ENCODE assay signal across 8 mouse cellular contexts in the genomic region with DNA sequence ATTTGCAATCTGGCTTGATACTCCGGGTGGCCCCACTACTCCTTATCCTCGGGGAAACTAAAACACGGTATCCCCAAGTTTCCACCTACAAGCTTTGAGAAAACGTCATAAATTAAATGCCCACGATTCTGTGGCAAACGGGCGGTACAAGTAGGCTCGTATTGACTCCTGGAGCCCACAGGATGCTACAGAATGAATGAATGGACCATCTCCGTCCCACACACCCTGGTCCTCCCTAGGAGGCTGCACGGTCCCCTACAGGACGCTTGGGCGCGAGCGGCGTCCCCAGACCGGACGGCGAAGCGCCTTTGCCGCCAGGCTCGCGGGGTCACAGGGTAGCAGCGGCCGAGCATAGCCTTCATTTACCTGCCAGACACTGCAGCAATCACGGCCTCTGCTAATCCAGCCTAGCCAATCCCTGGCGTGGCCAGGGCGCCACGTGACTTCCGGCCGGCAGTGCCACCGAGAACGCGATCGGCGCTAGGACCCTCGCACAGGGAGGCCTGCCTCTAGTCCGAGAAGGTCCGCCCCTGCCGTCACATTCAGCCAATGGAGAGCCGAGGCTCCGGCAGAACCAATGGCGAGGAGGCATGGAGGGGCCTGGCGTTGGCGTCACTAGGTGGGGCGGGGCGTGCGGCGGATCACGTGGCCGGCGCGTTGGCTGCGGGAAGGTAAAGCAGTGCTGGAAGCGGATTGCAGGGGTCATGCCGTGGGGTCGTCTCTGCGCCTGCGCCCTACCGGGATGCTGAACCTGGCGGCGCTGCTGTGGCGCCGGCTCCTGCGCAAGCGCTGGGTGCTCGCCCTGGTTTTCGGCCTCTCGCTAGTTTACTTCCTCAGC. TPM values are rescaled to one million over a fixed set of nuclear protein-coding genes. Genes with fewer than 3 reads are reported as not detected.
DNase-seq lines count a peak whose midpoint lies in the region; ATAC-seq and TF ChIP-seq lines count a peak whose summit lies in the region.

A gene (minus strand): TSS at position 511 of the 838 bp plus-strand sequence.
A gene (plus strand): TSS at position 622 of the 838 bp plus-strand sequence.

- H3K79me2 ChIP-seq in heart, adult 2 months (replicated peaks; ENCODE audit: control insufficient read depth, insufficient read depth, low read length), result no peaks in the 10 kb centered on the region

- peak within 1 kb of the TSS; percentile 76 for H3K9ac ChIP-seq in embryonic facial prominence, embryonic 14.5 days (ENCODE audit: low read depth, low read length)
- H3K9ac ChIP-seq in heart, adult 2 months (ENCODE audit: low read depth, low read length), result peak within 1 kb of the TSS; percentile 60
- H3K9ac ChIP-seq in limb, embryonic 13.5 days, result peak within 1 kb of the TSS; percentile 79
- peak within 1 kb of the TSS; percentile 89 for H3K9ac ChIP-seq in midbrain, embryonic 16.5 days (ENCODE audit: low read depth, low read length)

- H3K4me1 ChIP-seq in embryonic facial prominence, embryonic 14.5 days (ENCODE audit: control insufficient read depth, insufficient read depth, low read length), result peaks cover 23% of the 10 kb centered on the region
- H3K4me1 ChIP-seq in heart, adult 2 months (ENCODE audit: control insufficient read depth, insufficient read depth, low read length), result peaks cover 4% of the 10 kb centered on the region
- peaks cover 30% of the 10 kb centered on the region for H3K4me1 ChIP-seq in limb, embryonic 13.5 days
- peaks cover 23% of the 10 kb centered on the region for H3K4me1 ChIP-seq in midbrain, embryonic 16.5 days (ENCODE audit: control insufficient read depth, insufficient read depth, low read length)

- peak; percentile 99 for DNase-seq in 3T3-L1 (ENCODE audit: low read depth, low spot score)
- peak; percentile 98 to 99 for DNase-seq in adrenal gland, postnatal 4 days (ENCODE audit: low spot score in 2 of 2)
- DNase-seq in embryonic facial prominence, embryonic 14.5 days (ENCODE audit: low spot score), result peak; percentile 100
- DNase-seq in heart, adult 2 months, result peak; percentile 99 to 100
- DNase-seq in kidney, adult 8-10 months, result peak; percentile 100
- peak; percentile 90 to 98 for DNase-seq in spleen, postnatal 10 days (ENCODE audit: low spot score in 2 of 2)

- peak; percentile 27 for TF ChIP-seq CTCF in heart, adult 2 months (IDR thresholded peaks at IDR 0.05)

- peaks cover 21% of the 10 kb centered on the region; the same call in 1 of the 2 replicates for H3K36me3 ChIP-seq in embryonic facial prominence, embryonic 14.5 days (ENCODE audit: control insufficient read depth, insufficient read depth, low read length)
- no peaks in the 10 kb centered on the region for H3K36me3 ChIP-seq in heart, adult 2 months (ENCODE audit: control insufficient read depth, insufficient read depth, low read length)
- H3K36me3 ChIP-seq in limb, embryonic 13.5 days, result peaks cover 29% of the 10 kb centered on the region
- H3K36me3 ChIP-seq in midbrain, embryonic 16.5 days (ENCODE audit: control insufficient read depth, insufficient read depth, low read length), result peaks cover 4% of the 10 kb centered on the region

- H3K4me3 ChIP-seq in embryonic facial prominence, embryonic 14.5 days (ENCODE audit: low read depth, low read length), result peak within 1 kb of the TSS; percentile 65
- peak within 1 kb of the TSS; percentile 95 for H3K4me3 ChIP-seq in heart, adult 2 months
- H3K4me3 ChIP-seq in limb, embryonic 13.5 days, result peak within 1 kb of the TSS; percentile 56
- peak within 1 kb of the TSS; percentile 69 for H3K4me3 ChIP-seq in midbrain, embryonic 16.5 days (ENCODE audit: low read depth, low read length)

- under 1% methylated on average over 39 of the region's 68 CpGs for WGBS in embryonic facial prominence, embryonic 14.5 days
- WGBS in heart, adult 2 months, result under 1% methylated on average over 68 of the region's 68 CpGs
- WGBS in limb, embryonic 13.5 days, result under 1% methylated on average over 68 of the region's 68 CpGs
- under 1% methylated on average over 61 of the region's 68 CpGs for WGBS in midbrain, embryonic 16.5 days

- peak; percentile 80 for TF ChIP-seq POLR2A in heart, adult 2 months (IDR thresholded peaks at IDR 0.05; ENCODE audit: insufficient read depth, low read depth, low read length)

- no peaks in the 10 kb centered on the region for H3K9me3 ChIP-seq in embryonic facial prominence, embryonic 14.5 days (ENCODE audit: control insufficient read depth, low read length)
- H3K9me3 ChIP-seq in limb, embryonic 13.5 days, result no peaks in the 10 kb centered on the region
- H3K9me3 ChIP-seq in midbrain, embryonic 16.5 days (replicated peaks; ENCODE audit: control insufficient read depth, low read length, poor library complexity, severe bottlenecking), result no peaks in the 10 kb centered on the region

- TF ChIP-seq EP300 in heart, adult 2 months (IDR thresholded peaks at IDR 0.05; ENCODE audit: insufficient read depth, low read depth, low read length), result peak; percentile 61

- no peaks in the 10 kb centered on the region for H3K27me3 ChIP-seq in embryonic facial prominence, embryonic 14.5 days (replicated peaks; ENCODE audit: control insufficient read depth, insufficient read depth, low read length)
- H3K27me3 ChIP-seq in heart, adult 2 months (ENCODE audit: control insufficient read depth, insufficient read depth, low read length), result no peaks in the 10 kb centered on the region
- no peaks in the 10 kb centered on the region for H3K27me3 ChIP-seq in limb, embryonic 13.5 days
- H3K27me3 ChIP-seq in midbrain, embryonic 16.5 days (ENCODE audit: control insufficient read depth, insufficient read depth, low read depth, low read length), result no peaks in the 10 kb centered on the region

- peak; percentile 100 for ATAC-seq in embryonic facial prominence, embryonic 14.5 days (ENCODE audit: low read depth)
- ATAC-seq in limb, embryonic 13.5 days (ENCODE audit: low FRiP score, low read depth), result peak; percentile 100
- peak; percentile 99 for ATAC-seq in midbrain, embryonic 16.5 days

- intact Hi-C loops in heart, adult 2 months (cut with DNase I), result loop anchor here (5.0 kb wide), 1 partner anchor 73 kb away; no protein-coding TSS in a partner anchor

- H3K27ac ChIP-seq in embryonic facial prominence, embryonic 14.5 days (replicated peaks; ENCODE audit: low read depth, low read length), result peak within 1 kb of the TSS; percentile 84
- H3K27ac ChIP-seq in heart, adult 2 months, result peak within 1 kb of the TSS; percentile 87
- H3K27ac ChIP-seq in limb, embryonic 13.5 days, result peak within 1 kb of the TSS; percentile 74
- peak within 1 kb of the TSS; percentile 85 for H3K27ac ChIP-seq in midbrain, embryonic 16.5 days (ENCODE audit: low read length)

- H3K4me2 ChIP-seq in embryonic facial prominence, embryonic 14.5 days (ENCODE audit: low read depth, low read length), result peak within 1 kb of the TSS; percentile 66
- peak within 1 kb of the TSS; percentile 96 for H3K4me2 ChIP-seq in limb, embryonic 13.5 days (replicated peaks)
- H3K4me2 ChIP-seq in midbrain, embryonic 16.5 days (ENCODE audit: low read length), result peak within 1 kb of the TSS; percentile 96

RNA-seq across cellular contexts. Expression of the first gene that starts in this region (rescaled TPM):
- 1 to 10 TPM; 9.3 to 9.9 TPM for total RNA-seq in adrenal gland, postnatal 4 days (2021)
- polyA plus RNA-seq in embryonic facial prominence, embryonic 14.5 days (2014; fragmentation: Nextera tagmentation; extraction: Ambion mirVana), result 2.8 and 3.6 TPM in 2 replicates
- 1 to 10 TPM in 1 of 2 experiments, under 1 TPM in 1; 0.99 to 1.5 TPM for total RNA-seq in heart, adult 2 months (2021)
- 2.2 and 3.7 TPM in 2 replicates for polyA plus RNA-seq in heart, adult 2 months (2012; rRNA removed)
- polyA plus RNA-seq in limb, embryonic 13.5 days (2015; fragmentation: Nextera tagmentation; extraction: Ambion mirVana), result 4.6 and 5.3 TPM in 2 replicates
- 11.5 and 11.9 TPM in 2 replicates for polyA plus RNA-seq in midbrain, embryonic 16.5 days (2015; fragmentation: Nextera tagmentation; extraction: Ambion mirVana)

RNA-seq across cellular contexts. Expression of the second gene that starts in this region (rescaled TPM):
- total RNA-seq in adrenal gland, postnatal 4 days (2021), result 1 to 10 TPM; 6.2 to 6.3 TPM
- 10.1 and 10.7 TPM in 2 replicates for polyA plus RNA-seq in embryonic facial prominence, embryonic 14.5 days (2014; fragmentation: Nextera tagmentation; extraction: Ambion mirVana)
- total RNA-seq in heart, adult 2 months (2021), result 1 to 10 TPM; 8.3 to 9.5 TPM
- polyA plus RNA-seq in heart, adult 2 months (2012; rRNA removed), result 10.7 and 17.4 TPM in 2 replicates
- 12.9 TPM in 2 replicates for polyA plus RNA-seq in limb, embryonic 13.5 days (2015; fragmentation: Nextera tagmentation; extraction: Ambion mirVana)
- 18.1 and 18.2 TPM in 2 replicates for polyA plus RNA-seq in midbrain, embryonic 16.5 days (2015; fragmentation: Nextera tagmentation; extraction: Ambion mirVana)

Comparison
In these comparisons a context has a peak if more than half of its experiments do, and no peak if none do; other contexts are left out.
1. Peak in every context shown above with its lines: DNase-seq, ATAC-seq, H3K4me3 ChIP-seq and H3K27ac ChIP-seq.
2. RNA of the first gene that starts in this region (total RNA-seq): 9.3 to 9.9 TPM in adrenal gland, postnatal 4 days; 0.99 to 1.5 TPM in heart, adult 2 months; every median in the first group is over 4 times any median in the second.